Mouse (Mus musculus): ENCODE measurements around the gene Olfr1412.

Olfr1412 gene

GRCm38 (mm10) chr1:92638181-92638580 is 52.6 kb downstream of the Olfr1412 start:
- DNase-seq (ENCODE audit: low spot score): no peak

GRCm38 (mm10) chr1:92638736-92639135 is 53.2 kb downstream of the Olfr1412 start:
- DNase-seq (ENCODE audit: low spot score): no peak

GRCm38 (mm10) chr1:92640393-92640792 is 54.8 kb downstream of the Olfr1412 start:
- DNase-seq (ENCODE audit: low spot score): no peak

Measured in MN1 (cell line).